Mouse (Mus musculus) frontal cortex, postnatal 25 days (tissue): ENCODE measurements around the gene Kdm6a.

Experiments
- DNase-seq, 2 experiments: peaks; one replicate each; pipeline ENCODE4 v3.0.0; 2022; ENCODE audit warnings: low spot score in 2 of 2

The Kdm6a gene

DNA sequence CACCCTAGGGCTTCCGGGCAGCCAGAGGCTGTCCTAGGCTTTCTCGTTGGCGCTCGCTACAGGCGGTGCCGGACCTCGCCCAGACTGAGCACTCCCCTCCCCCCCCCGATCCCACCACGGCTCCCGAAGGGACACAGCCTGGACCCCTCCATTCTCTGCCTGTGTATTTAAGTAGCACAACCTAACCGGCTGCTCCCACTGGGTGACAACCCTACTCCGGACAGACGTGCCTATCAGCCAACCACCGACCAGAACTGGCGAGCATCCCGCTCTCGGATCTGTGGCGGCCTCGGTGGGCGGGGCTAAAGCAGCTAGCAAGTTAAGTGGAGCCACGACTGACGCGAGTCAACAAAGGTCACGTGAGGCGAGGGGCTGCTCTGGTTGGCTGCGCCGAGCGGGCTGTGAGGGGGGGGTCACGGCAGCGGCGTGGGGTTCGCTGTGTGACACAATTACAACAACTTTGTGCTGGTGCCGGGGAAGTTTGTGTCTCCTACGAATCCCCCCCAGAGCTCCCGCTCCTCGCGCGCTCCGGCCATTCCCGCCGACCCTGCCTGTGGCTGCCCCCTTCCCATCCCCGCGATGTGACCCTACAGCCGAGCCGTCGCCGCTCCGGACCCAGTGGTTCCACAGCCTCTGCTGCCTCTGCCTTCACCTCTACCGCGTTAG lies at the start of gene Kdm6a:
Gene Kdm6a, plus strand, starts transcription at position 384 of the 666 bp plus-strand sequence.
- peak; percentile 91 to 100 for DNase-seq

DNA sequence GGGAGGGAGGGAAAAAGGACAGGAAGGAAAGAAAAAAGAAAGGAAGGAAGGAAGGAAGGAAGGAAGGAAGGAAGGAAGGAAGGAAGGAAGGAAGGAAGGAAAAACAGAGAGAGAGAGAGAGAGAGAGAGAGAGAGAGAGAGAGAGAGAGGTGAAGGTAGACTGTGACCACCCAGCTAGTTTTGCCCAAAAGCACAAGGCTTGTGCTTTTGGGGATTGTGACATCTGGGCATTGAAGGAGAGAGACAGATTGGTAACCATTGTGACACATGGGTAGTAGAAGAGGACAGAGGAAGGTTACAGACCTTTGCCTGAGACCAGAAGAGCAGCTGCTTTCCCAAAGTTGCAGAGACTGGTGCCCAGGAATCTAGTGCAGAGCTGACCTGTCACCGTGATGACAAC lies 16.8 kb upstream of the Kdm6a start, which contains the start of gene Dusp21:
Gene Dusp21, plus strand, starts transcription at position 301 of the 400 bp plus-strand sequence.
- no peak for DNase-seq

DNA sequence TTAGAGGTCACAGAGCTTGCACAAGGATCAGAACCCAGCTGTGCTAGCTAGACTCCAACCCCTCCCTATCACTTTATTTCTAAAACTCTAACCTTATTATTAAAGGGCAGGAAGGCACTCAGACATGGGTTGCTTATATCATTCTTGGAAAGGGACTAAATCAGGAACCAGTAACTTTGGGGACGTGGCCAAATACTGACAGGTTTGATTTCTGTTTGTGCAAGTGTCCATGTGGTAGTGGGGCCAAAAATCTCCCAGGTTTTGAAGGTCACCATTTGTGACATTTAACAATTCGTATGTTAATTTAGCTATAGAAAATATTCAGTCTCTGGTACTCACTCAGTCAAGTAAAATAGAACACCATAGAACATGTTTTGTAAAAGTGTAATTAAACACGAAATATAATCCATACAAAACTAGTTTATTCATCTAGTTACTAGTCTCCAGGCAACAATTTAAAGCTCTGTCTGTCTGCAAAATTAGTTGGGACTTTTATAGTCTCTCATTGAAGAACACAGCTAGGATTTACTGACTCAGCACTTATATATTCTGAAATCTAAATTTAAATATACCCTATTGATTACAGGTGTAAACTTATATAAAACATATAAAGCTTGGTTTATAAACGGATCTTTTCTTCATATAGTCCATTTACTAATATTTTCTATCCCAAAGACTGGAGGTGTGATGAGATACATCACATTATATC lies 1.5 kb upstream of the Kdm6a start:
- DNase-seq, result no peak

DNA sequence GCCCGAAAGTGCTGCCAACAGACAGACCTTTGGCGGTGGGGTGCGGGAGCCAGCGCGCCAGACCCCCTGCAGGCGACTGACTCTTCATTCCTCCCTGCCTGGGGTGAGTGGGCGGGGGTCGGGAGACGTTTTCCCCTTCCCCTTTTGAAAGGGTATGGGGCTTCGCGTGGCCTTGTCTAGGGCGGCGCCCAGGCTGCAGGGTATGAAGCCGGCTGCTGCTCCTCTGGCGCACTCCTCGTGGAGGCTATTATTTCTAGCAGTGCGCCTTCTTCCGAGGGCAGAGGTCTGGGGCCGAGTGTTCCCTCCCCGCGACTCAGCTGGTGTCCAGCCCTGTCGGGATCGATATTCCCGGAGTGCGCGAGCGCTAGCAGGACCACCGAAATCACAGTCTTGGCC lies 581 bp upstream of the Kdm6a start:
- peak in 1 of 2 experiments; percentile 20 for DNase-seq

DNA sequence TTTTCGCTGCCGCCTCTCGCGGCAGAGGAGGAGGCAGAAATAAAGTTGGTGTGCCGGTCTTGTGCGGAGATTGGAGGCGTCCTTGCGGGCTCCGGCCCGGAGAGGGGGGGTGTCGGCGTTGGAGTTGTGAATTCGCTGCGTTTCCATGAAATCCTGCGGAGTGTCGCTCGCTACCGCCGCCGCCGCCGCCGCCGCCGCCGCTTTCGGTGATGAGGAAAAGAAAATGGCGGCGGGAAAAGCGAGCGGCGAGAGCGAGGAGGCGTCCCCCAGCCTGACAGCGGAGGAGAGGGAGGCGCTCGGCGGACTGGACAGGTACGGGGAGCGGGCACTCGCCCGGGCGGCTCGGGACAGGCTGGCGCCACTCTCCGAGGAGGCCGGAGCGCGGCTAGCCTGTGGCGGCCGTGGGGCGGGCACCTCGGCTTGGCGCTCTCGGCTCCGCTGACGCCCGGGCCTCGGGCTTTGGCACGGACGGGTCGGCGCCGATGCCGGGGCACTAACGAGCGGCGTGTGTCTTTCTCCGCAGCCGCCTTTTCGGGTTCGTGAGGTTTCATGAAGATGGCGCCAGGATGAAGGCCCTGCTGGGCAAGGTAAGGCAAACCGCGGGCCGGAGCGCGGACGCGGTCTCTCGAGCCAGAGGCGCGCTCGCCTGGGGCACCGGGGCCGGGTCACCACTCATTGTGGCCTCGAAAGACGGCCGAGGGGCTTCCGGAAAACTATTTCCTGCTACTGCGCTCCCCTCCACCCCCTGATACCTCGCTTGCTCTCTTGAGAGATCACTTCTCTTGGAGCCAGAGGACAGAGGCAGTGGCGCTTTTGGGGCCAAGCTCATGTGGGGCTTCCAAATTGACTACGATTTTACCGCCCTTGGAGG lies 721 bp downstream of the Kdm6a start:
- peak; percentile 17 to 40 for DNase-seq

DNA sequence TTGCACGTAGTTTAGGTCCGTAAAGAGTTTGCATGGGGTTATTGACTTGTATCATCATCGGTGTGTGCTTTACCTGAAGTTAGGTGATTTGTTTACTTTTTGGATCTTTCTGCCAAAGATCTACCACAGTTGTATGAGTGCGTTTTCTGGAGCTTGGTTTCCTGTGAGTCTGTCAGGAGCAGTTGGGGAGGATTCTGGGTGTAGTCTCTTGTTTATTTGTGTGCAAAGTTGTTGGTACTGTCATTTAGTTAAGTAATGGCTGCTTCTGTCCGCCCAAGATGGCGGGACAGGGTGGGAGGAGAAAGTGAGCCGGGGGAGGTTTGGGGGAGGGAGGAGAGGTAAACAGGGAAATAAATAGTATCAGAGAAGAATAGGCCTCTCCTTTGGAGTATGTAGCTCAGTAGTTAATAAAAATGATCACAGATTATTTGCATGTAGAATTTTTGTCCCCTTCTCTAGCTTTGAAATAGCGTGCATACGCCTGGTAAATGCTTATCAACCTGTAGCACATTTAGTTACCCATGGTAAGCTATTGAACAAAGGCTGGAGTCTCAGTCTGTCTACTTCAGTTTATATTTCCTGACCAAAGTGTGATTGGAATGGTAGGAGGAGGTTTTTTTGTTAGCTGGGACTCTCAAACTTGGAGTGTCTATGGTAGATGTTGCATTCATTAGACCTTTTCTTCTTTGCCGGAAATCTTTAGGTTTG lies 1.7 kb downstream of the Kdm6a start:
- no peak for DNase-seq

DNA sequence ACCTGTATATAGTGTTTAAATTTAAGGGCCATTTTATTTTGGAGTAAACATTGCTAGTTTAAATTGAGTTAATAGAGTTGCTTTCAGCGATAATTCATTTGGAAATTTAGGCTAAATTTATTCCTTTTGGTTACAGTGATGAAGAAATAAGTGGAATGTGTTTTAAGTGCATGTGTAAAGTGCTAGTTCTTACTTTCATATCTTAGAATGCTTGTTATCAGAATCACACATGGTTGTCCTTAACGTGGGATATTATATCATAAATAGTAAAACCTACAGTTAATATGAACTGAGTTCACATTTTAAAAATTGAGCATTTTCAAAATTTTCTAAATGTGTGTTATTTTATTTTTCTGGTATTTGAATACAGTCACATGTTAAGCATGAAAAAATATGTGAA lies 2.7 kb downstream of the Kdm6a start:
- DNase-seq, result no peak

DNA sequence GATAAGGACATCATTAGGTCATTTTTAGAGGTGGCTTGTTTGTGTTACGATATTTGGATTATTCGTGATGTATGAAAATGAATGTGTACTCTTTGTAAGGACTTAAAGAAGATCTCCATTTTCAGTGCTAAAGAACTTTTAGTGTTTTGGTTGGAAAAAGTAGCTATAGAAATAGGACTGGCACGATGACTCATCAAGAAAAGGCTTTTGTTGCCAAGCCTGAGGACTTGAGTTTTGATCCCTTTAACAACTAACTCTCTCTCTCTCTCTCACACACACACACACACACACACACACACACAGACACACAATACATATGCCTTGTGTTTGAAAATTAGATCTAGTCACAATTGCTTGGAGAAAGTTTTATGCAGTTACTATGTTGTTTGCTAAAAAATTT lies 4.6 kb downstream of the Kdm6a start:
- no peak for DNase-seq

DNA sequence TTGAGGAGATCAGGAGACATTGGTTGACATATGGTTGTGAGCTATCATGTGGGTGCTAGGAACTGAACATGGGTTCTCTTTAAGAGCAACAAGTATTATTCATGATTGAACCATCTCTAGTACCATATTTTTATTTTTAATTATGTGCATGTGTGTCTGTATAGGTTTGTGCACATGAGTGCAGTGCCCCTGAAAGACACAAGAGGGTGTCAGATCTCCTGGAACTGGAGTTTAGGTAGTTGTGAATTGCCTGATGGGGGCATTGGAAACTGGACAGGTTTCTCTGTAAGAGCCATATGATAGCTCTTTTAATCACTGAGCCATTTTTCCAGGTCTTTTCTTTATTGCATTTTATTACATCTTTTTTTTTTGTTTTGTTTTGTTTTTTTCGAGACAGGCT lies 6.6 kb downstream of the Kdm6a start:
- DNase-seq, result no peak

DNA sequence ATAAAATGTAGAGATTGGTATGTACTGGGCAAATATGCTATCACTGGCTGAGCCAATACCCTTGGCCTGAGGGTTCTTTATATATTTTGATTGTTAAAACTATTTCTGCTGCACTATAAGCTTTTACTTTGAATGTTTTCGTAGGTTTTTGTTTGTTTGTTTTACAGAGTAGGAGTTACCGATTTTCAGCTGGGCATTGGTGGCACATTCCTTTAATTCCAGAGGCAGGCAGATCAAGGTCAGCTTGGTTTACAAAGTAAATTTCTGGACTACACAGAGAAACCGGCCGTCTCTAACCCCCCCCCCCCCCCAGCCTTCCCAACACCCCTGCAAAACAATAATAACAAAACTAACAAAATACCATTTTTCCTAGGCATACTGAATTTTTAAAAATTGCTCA lies 12.5 kb downstream of the Kdm6a start:
- DNase-seq, result no peak

DNA sequence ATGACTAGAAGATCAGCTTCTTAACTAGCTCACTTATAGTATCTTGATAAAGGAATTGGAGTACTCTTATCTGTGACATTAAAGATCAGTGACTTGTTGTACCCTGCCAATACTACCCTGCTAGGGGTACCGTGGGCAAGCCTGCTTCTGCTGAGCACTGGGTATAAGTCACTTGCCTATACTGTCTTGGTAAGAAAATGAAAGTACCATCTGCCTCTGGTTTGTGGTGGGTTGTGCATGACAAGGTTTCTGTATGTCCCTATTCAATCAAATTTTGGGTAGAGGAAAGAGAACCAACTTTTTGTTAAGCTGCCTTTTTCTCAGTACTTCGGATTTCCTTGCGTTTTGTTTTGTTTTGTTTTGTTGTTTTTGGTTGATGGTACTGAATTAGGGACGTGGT lies 15.4 kb downstream of the Kdm6a start:
- no peak for DNase-seq

DNA sequence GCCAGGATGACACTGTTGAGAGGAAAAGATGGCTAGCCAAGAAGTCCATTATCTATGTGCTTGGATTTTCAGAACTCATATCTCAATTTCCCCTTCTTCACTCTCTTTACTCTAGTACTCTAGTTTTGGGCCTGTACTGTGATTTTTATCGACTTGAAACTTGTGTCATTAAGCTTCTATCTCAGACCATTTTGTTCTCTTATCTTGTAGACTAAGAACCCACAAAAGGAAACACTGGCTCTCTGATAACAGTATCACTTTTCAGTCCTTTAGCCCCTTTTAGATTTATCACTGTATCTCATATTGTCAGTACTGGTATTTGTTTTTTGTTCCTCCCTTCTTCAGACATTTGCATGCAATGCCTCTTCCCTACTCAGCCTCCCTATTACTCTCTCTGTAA lies 17.1 kb downstream of the Kdm6a start:
- DNase-seq, result no peak

DNA sequence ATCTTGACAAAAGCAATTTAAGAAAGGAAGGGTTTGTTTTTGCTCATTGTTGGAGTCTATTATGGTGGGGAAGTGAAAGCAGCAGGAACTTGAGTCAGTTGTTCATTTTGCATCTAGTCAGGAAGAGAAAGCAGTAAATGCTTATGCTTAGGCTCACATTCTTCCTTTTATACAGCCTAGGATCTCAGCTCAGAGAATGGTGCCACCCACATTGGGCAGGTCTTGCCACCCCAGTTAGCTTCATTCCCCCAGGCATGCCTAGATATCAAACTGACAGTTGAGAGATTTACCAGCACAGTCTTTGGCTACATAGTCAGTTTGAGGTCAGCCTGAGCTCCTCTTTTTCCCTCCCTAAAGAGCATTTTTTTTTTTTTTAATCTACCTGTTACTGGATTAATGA lies 24.8 kb downstream of the Kdm6a start:
- DNase-seq, result no peak

DNA sequence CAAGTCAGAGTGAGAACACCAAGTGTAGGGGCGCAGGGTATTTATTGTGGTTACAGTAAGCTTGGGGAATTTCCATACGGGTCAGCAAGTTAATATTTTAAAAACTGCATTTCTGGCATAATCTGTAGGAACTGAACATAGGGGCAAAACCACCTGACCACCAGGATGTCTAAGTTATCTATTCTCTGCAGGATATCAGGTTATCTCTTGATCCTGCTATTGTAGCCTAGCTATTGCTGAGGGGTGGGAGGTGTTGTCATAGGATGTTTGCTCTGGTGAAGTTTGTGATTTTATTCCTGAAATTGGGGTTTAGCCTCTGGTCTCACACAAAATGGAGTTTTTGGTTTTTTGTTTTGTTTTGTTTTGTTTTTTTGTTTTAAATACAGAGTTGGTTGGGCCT lies 25.9 kb downstream of the Kdm6a start:
- no peak for DNase-seq

DNA sequence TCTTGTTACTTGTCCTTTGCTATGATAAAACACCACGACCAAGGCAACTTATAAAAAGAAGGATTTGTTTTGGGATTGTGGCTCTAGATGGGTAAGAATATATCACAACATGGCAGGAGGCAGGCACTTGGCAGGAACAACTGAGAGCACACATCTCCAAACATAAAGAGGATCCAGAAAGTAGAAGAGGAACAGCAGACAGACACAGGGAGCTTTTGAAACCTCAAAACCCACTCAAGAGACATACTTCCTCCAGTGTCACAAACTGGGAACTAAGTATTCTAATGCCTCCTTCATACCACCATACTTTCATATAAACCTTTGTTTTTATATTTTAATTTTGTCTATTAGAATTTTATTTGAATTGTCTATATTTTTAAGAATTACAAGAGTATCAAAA lies 77.2 kb downstream of the Kdm6a start:
- DNase-seq, result no peak

DNA sequence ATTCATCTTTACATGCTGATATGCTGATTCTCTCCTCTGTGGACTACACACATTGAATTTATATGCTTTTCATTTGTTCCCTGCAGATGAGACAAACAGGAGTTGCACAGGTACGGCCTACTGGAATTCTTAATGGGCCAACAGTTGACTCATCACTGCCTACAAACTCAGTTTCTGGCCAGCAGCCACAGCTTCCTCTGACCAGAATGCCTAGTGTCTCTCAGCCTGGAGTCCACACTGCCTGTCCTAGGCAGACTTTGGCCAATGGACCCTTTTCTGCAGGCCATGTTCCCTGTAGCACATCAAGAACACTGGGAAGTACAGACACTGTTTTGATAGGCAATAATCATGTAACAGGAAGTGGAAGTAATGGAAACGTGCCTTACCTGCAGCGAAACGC lies 88.2 kb downstream of the Kdm6a start:
- no peak for DNase-seq

DNA sequence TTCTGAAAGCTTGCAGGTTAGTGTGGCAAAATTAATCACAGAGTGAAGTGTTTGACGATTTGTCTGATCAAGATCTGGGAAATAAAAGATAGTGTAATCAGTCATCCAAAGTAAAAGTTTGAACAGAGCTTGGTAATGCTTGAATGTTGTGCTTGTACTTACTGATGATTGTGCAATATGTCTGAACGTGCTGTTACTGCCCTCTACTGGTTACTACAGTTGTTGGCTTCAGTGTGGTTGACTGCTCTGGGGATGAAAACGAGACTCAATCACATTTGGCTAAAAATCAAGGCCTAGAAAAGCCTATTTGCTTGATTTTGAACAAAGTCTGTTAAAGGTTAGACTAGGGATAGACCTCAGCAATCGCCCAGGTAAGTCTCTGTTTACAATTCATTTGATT lies 92.4 kb downstream of the Kdm6a start:
- DNase-seq, result peak in 1 of 2 experiments; percentile 31

DNA sequence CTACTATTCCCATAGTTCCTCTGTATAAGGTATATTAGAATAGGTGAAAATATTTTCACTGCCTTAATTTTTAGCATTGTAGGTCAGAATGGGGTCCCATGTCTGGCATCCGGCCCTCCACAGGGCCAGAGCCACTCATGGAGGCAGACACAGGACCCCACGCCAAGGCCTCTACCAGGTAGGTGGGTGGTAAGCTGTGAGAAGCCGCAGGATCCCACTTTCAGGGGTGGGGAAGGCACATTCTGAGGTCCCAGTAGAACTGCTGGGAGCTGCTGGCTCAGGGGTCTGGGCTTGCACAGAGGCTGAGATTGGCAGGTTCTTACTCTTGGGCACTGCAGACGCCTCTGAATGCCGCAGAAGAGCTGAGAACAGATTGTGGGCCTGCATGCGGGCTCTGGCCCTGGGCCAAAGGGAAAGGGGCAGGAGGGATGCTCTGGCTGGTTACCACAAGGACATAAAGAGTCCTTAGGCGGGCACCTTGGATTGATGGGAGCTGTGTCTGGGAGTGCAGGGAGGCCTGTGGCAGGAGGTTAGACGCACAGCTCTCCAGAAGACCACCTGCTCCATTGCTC lies 95.9 kb downstream of the Kdm6a start:
- DNase-seq, result no peak

DNA sequence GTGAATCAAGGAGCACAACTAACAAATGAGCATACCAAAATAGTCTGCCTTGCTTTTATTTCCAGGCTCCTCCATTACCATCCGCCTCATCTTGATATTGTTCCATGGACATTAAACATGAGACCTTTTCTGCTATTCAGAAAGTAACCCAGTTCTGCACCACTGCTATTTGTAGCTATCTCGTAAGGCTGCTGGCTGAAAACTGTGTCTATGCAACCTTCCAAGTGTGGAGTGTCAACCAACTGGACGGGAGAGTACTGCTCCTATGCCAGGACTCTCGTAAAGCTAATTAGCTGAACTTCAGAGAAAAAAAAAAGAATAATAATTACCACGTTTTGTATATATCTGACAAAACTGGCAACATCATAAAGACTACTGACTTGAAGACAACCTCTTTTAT lies 116.2 kb downstream of the Kdm6a start:
- DNase-seq, result no peak

DNA sequence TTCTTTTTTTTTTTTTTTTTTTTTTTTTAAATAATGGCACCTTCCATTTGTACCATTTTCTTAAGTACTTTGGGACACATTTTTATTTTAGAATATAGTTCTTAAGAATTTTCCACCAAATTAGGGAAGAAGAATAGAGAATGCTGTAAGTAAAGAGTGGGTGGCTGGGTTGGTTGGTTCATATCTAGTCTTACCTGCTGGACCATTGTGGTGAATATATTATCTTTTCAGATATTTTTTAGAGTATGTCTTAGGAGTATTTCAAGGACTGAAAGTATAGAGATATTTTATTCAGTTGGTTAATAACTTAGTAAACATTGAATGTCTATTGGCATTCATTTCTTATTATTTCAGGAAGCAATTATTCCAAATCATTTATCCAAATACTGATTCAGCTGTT lies 117.8 kb downstream of the Kdm6a start:
- DNase-seq, result no peak
